In the genomic region with DNA sequence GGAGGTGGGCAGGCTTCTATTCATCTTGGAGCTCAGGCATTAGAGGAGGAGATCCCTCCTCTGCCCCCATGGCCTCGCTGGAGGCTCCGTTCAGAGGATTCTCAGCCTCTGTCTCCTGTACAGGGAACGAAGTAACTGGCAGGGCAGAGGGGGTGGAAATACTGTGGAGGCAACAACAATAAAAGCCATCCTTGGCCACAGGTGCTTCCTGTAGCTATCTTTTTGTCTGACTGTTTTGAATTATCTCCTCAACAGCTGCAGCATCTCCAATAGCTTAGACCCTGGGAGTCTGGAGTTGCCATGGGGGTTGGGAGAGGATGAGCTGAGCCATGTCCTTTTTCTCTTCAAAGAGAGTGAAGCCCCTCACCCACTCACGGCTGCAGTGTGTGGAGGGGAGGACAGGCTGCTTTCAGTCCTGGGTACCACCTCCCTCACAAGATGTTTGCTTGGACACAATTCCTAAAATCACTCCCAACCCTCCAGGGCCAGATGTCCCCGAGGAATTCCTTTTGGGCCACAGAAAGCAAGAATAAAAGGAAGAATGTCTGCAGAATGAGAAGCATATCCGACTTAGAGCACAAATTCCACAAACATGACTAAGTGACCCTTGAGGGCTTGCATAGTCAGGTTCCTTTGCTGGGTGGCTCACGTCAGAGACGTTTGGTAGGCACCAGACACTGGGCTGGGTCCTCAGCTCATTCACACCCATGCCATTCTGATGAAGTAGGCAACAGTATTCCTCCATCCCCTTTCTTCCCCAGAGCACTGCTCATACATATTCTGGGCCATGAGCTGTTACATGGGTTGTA, we compare ENCODE assay signal across 14 mouse cellular contexts.
DNase-seq lines count a peak whose midpoint lies in the region; ATAC-seq and TF ChIP-seq lines count a peak whose summit lies in the region.
"Had no signal": no experiment of that assay in that cellular context is flagged by ENCODE, and none has a peak within 500 bp of the region (broad histone marks: within the 10 kb centered on the region; RNA-seq: fewer than 3 reads in every experiment).

No protein-coding gene starts in this region.

- no peaks in the 10 kb centered on the region; the same call in 1 of the 2 replicates for H3K4me1 ChIP-seq in hindbrain, embryonic 16.5 days (ENCODE audit: control insufficient read depth, insufficient read depth, low read depth, low read length)
- H3K4me1 ChIP-seq in hindbrain, embryonic 11.5 days (replicated peaks; ENCODE audit: control insufficient read depth, insufficient read depth, low read length), result no peaks in the 10 kb centered on the region
- H3K4me1 ChIP-seq in midbrain, embryonic 15.5 days, result peaks cover 11% of the 10 kb centered on the region

- H3K79me2 ChIP-seq in C2C12 (ENCODE audit: control insufficient read depth, insufficient read depth), result no peaks in the 10 kb centered on the region

- H3K9me3 ChIP-seq in hindbrain, embryonic 16.5 days (ENCODE audit: control insufficient read depth, low read length), result no peaks in the 10 kb centered on the region
- no peaks in the 10 kb centered on the region for H3K9me3 ChIP-seq in hindbrain, embryonic 11.5 days (ENCODE audit: control insufficient read depth, low read length)
- H3K9me3 ChIP-seq in midbrain, embryonic 15.5 days, result no peaks in the 10 kb centered on the region
- H3K9me3 ChIP-seq: limb, embryonic 15.5 days had no signal

- no peak overlapping the region for H3ac ChIP-seq in C2C12 (ENCODE audit: control insufficient read depth, insufficient read length, low read depth)

- peak; percentile 28 for ATAC-seq in hindbrain, embryonic 16.5 days
- ATAC-seq in hindbrain, embryonic 11.5 days (ENCODE audit: low FRiP score), result no peak
- peak; percentile 58; the same call in 1 of the 2 replicates for ATAC-seq in midbrain, embryonic 15.5 days (replicated peaks)
- ATAC-seq: intestine, embryonic 16.5 days had no signal

- H3K27ac ChIP-seq in hindbrain, embryonic 16.5 days (ENCODE audit: low read depth, low read length), result no peak overlapping the region
- no peak overlapping the region for H3K27ac ChIP-seq in hindbrain, embryonic 11.5 days (ENCODE audit: low read depth, low read length)
- no peak overlapping the region for H3K27ac ChIP-seq in midbrain, embryonic 15.5 days
- H3K27ac ChIP-seq: heart, adult 2 months; limb, embryonic 15.5 days had no signal

- DNase-seq in hindbrain, embryonic 11.5 days (ENCODE audit: low spot score), result no peak
- peak; percentile 42 for DNase-seq in 3134 (ENCODE audit: extremely low read depth, insufficient read length, low spot score)
- DNase-seq in right cerebral cortex, postnatal 36 days (ENCODE audit: low spot score in 2 of 2), result no peak
- DNase-seq in kidney, adult 8-10 months, result no peak
- DNase-seq in heart, adult 9 months (ENCODE audit: low spot score in 2 of 2), result no peak
- DNase-seq: adrenal gland, adult 2 months; cerebellum, adult 2 months; heart, adult 2 months; lung, adult 18-20 months had no signal

- H3K4me2 ChIP-seq in hindbrain, embryonic 16.5 days (ENCODE audit: low read length), result no peak overlapping the region
- H3K4me2 ChIP-seq in hindbrain, embryonic 11.5 days (replicated peaks; ENCODE audit: low read depth, low read length), result no peak overlapping the region
- H3K4me2 ChIP-seq in midbrain, embryonic 15.5 days, result no peak overlapping the region
- H3K4me2 ChIP-seq: limb, embryonic 15.5 days had no signal

- no peak overlapping the region for H3K9ac ChIP-seq in hindbrain, embryonic 16.5 days (ENCODE audit: low read depth, low read length)
- no peak overlapping the region for H3K9ac ChIP-seq in hindbrain, embryonic 11.5 days (ENCODE audit: low read depth, low read length)
- H3K9ac ChIP-seq in midbrain, embryonic 15.5 days, result no peak overlapping the region
- H3K9ac ChIP-seq: limb, embryonic 15.5 days had no signal

- 29% methylated on average over 8 of the region's 8 CpGs for WGBS in hindbrain, embryonic 16.5 days
- WGBS in hindbrain, embryonic 11.5 days, result 33% methylated on average over 8 of the region's 8 CpGs
- WGBS in midbrain, embryonic 15.5 days, result 32% methylated on average over 8 of the region's 8 CpGs

- no peak overlapping the region for H3K4me3 ChIP-seq in hindbrain, embryonic 16.5 days (ENCODE audit: low read length)
- H3K4me3 ChIP-seq in hindbrain, embryonic 11.5 days (ENCODE audit: low read depth, low read length), result no peak overlapping the region
- no peak overlapping the region for H3K4me3 ChIP-seq in C2C12 (ENCODE audit: insufficient read depth, poor library complexity, severe bottlenecking)
- H3K4me3 ChIP-seq in midbrain, embryonic 15.5 days, result no peak overlapping the region
- H3K4me3 ChIP-seq: heart, adult 2 months; limb, embryonic 15.5 days had no signal

- no peak for TF ChIP-seq CTCF in C2C12 (IDR thresholded peaks at IDR 0.05; ENCODE audit: control insufficient read depth, insufficient read depth, insufficient read length)

- no peaks in the 10 kb centered on the region for H3K79me3 ChIP-seq in C2C12 (ENCODE audit: low read depth)

- no peaks in the 10 kb centered on the region for H3K36me3 ChIP-seq in hindbrain, embryonic 16.5 days (ENCODE audit: control insufficient read depth, insufficient read depth, low read length)
- no peaks in the 10 kb centered on the region for H3K36me3 ChIP-seq in hindbrain, embryonic 11.5 days (ENCODE audit: control insufficient read depth, insufficient read depth, low read length)
- no peaks in the 10 kb centered on the region for H3K36me3 ChIP-seq in C2C12 (ENCODE audit: control insufficient read depth, insufficient read depth)
- no peaks in the 10 kb centered on the region for H3K36me3 ChIP-seq in midbrain, embryonic 15.5 days (replicated peaks)

- no peaks in the 10 kb centered on the region for H3K27me3 ChIP-seq in hindbrain, embryonic 16.5 days (replicated peaks; ENCODE audit: control insufficient read depth, insufficient read depth, low read length)
- no peaks in the 10 kb centered on the region for H3K27me3 ChIP-seq in hindbrain, embryonic 11.5 days (ENCODE audit: control insufficient read depth, insufficient read depth, low read length)
- H3K27me3 ChIP-seq in C2C12 (ENCODE audit: control insufficient read depth, insufficient read depth, insufficient read length), result no peaks in the 10 kb centered on the region
- H3K27me3 ChIP-seq in midbrain, embryonic 15.5 days (replicated peaks), result no peaks in the 10 kb centered on the region

TF ChIP-seq in C2C12, 6 proteins besides CTCF, POLR2A, EP300 and RAD21:
- peak; percentile 22 for TF ChIP-seq MYOD1 (IDR thresholded peaks at IDR 0.05; ENCODE audit: control insufficient read depth, insufficient read length, low read depth)
- no peak for TF ChIP-seq MAX (IDR thresholded peaks at IDR 0.05)
- no peak for TF ChIP-seq USF1 (IDR thresholded peaks at IDR 0.05; ENCODE audit: low read depth)
TF ChIP-seq in C2C12: peak in this region for 1.
